Mouse (Mus musculus) adrenal gland (tissue): Measurements from ENCODE around the gene Pkd1l2.

Experiments
- intact Hi-C: fragments of 180-260 bp; cut with DNase I; formaldehyde crosslinking; loops from one replicate; pipeline ENCODE4 v1.15.1; 2025

Gene Pkd1l2

DNA sequence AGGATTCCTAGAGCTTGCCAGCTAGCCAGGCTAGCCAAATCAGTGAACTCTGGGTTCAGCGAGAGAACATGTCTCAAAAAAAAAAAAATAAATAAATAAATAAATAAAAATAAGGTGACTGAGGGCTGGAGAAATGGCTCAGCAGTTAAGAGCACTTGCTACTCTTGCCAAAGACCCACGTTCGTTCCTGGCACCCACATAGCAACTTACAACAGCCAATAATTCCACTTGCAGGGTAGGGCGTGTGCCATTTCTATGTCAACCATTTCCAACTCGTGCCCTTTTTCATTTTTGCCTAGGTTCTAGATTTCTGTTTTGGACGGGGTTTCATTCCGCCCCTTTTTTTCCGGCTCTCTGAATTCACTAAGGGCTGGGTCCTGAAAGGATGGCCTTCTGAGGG is 104.2 kb downstream of the Pkd1l2 start:
- intact Hi-C loops: loop anchor here (2.0 to 5.0 kb wide), 2 partner anchors 36 to 57 kb away; partner anchors contain the start of genes Atmin, Cenpn and Cmc2

- intact Hi-C loops: loop anchor here (5.0 kb wide), 1 partner anchor 33 kb away; the partner anchor contains the start of gene Atmin
Measured at GRCm38 (mm10) chr8:116975606-116976005, 106.6 kb downstream of the Pkd1l2 start.

DNA sequence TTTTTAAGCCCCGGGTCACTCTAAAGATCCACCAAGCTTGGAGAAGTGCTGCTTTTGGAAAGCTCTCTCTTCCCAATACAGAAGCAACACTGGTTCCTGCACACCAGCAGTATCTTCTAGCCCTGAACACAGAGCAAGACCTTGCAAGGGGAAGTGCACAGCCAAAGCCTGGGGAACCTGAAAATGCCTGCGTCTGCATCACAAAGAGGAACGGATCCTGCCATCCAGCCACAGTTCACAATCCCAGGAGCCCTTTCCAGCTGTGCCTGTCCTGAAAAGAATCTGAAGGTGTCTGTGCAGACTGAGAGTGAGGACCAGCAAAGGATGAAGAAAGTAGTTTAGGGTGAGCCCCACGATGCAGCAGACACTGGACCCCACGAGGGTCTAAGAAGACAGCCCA is 107.2 kb downstream of the Pkd1l2 start:
- intact Hi-C loops: loop anchor here (5.0 kb wide), 1 partner anchor 33 kb away; the partner anchor contains the start of gene Atmin

DNA sequence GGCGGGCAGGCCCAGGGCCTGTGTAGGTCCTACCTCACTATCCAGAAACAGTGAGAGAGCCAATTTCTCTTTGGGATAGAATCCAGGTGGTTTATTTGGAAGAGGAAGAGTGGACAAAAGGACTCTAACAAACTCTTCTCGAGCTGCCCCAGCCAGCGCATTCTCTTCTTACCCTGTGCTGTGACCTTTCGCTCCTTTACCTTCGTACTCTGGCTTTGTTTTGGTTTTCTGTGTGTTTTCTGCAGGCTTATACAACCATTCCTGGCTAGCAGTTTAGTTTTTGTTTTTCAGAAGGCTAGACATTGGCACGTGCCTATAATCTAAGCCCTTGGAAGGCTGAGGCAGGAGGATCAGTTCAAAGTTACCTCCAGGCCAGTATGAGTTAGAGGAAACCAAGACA is 112.7 kb downstream of the Pkd1l2 start:
- intact Hi-C loops: no loop called here

DNA sequence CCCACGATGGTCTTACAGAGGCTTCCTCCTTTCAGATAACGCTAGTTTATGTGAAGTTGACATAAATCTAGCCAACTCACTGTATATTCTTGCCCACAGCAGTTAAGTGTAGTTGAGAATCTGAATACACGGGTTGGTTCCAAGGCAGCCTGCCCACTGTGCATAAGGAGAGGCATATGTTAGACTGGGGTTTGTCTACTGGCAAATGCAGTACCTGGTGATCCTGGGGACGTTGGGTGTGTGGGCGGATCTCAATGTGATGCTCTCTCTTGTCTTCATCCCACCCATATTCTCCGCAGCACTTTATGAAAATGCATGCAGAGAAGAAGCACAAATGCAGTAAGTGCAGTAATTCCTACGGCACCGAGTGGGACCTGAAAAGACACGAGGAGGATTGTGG is 127.8 kb downstream of the Pkd1l2 start:
- intact Hi-C loops: no loop called here

DNA sequence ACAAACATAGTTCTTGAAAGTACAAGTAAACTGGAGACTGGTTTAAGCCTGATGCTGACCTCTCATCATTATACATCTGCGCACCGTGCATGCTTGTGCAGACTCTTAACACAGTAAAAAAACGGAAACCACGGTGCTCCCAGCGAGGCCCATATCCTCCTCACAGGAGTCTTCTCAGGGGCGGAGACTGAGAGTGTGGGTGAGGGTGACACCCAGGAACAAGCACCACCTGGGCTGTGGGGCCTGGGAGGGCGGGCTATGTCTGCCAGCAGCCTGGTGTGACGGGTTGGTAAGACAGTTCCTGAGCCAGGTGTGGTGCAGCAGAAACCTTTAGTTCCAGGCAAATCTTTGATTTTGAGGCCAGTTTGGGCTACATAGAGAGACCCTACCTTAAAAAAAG is 129.8 kb downstream of the Pkd1l2 start:
- intact Hi-C loops: no loop called here

GRCm38 (mm10) chr8:116951778-116952177 is 130.5 kb downstream of the Pkd1l2 start:
- intact Hi-C loops: no loop called here

DNA sequence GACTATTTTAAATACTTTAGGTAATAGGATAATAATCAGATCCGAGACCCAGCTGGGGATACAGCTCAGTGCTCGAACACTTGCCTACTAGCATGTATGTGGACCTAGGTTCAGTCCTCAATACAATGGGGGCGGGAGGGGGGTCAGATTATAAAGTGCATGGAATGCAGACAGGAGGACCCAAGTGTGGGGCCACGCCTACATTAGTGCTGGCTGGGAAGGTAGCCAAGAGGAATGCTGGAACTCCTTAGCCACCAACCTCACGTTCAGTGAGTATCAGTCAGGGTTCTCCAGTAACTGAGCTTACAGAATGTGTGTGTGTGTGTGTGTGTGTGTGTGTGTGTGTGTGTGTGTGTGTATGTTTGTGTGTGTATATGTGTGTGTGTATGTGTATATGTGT is 130.9 kb downstream of the Pkd1l2 start:
- intact Hi-C loops: no loop called here

- intact Hi-C loops: no loop called here
Measured at GRCm38 (mm10) chr8:116947589-116947988, 134.7 kb downstream of the Pkd1l2 start.

GRCm38 (mm10) chr8:116946851-116947250 is 135.4 kb downstream of the Pkd1l2 start:
- intact Hi-C loops: no loop called here

DNA sequence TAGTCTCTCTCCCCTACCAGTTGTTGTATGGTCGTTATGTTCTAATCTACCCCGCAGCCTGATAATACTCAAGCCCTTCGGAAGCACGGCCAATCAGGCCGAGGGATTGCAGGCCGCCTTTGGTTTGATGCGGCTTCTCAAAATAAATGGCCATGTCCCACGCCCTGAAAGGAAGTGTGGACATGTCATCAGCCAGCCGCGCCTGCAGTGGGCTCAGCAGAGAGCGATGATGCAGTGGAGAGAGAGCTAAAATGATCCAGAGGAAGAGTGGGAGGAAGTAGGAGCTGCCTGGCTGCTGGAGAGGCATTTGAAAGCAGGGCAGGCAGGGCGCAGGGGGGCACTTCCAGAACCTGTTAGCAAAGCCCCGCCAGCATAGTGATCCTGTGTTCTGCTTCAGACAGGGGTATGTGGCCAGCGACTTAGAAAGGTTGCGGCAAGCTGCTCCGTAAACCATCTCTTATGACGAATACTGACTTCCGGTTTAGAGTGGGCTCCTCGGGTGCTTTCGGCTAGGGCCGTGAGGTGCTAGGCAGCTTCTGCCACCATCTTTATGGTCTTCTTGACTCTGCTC is 135.9 kb downstream of the Pkd1l2 start:
- intact Hi-C loops: no loop called here
